13 mouse cellular contexts compared by ENCODE assay signal in genomic region chr9:91354434-91355269, GRCm38 (mm10). TPM values are rescaled to one million over a fixed set of nuclear protein-coding genes. Genes with fewer than 3 reads are reported as not detected.
DNase-seq lines count a peak whose midpoint lies in the region; ATAC-seq and TF ChIP-seq lines count a peak whose summit lies in the region.
"Had no signal": no experiment of that assay in that cellular context is flagged by ENCODE, and none has a peak within 500 bp of the region (broad histone marks: within the 10 kb centered on the region; RNA-seq: fewer than 3 reads in every experiment).

No protein-coding gene starts in this region.

- peak overlapping the region; percentile 41; the same call in 1 of the 2 replicates for H3K4me2 ChIP-seq in embryonic facial prominence, embryonic 12.5 days (replicated peaks)
- peak overlapping the region; percentile 55 for H3K4me2 ChIP-seq in hindbrain, postnatal 0 days (ENCODE audit: low read depth, low read length)
- no peak overlapping the region for H3K4me2 ChIP-seq in lung, postnatal 0 days (replicated peaks; ENCODE audit: low read depth, low read length)

- no peak for TF ChIP-seq POLR2A in testis, adult 2 months (IDR thresholded peaks at IDR 0.05; ENCODE audit: control insufficient read depth, low read depth, low read length)

- no peak for TF ChIP-seq EP300 in lung, postnatal 0 days (IDR thresholded peaks at IDR 0.05)

- H3K36me3 ChIP-seq in testis, adult 2 months (ENCODE audit: control insufficient read depth, insufficient read depth, low read length) = no peaks in the 10 kb centered on the region
- no peaks in the 10 kb centered on the region for H3K36me3 ChIP-seq in embryonic facial prominence, embryonic 12.5 days
- H3K36me3 ChIP-seq in hindbrain, postnatal 0 days (ENCODE audit: insufficient read depth, low read length) = no peaks in the 10 kb centered on the region
- no peaks in the 10 kb centered on the region for H3K36me3 ChIP-seq in lung, postnatal 0 days (ENCODE audit: insufficient read depth, low read length)
- H3K36me3 ChIP-seq: embryonic facial prominence, embryonic 13.5 days had no signal

- no peak overlapping the region for H3K9ac ChIP-seq in embryonic facial prominence, embryonic 12.5 days
- peak overlapping the region; percentile 60 for H3K9ac ChIP-seq in hindbrain, postnatal 0 days (replicated peaks; ENCODE audit: low read length)
- no peak overlapping the region for H3K9ac ChIP-seq in lung, postnatal 0 days (replicated peaks; ENCODE audit: low read depth)
- H3K9ac ChIP-seq: embryonic facial prominence, embryonic 13.5 days had no signal

- peak overlapping the region; percentile 16; the same call in 1 of the 2 replicates for H3K4me3 ChIP-seq in testis, adult 2 months (ENCODE audit: control insufficient read depth, low read depth, low read length)
- no peak overlapping the region for H3K4me3 ChIP-seq in embryonic facial prominence, embryonic 12.5 days
- H3K4me3 ChIP-seq in hindbrain, postnatal 0 days (ENCODE audit: low read length) = peak overlapping the region; percentile 30
- no peak overlapping the region for H3K4me3 ChIP-seq in lung, postnatal 0 days (ENCODE audit: low read depth, low read length)

- no peaks in the 10 kb centered on the region; the same call in 1 of the 2 replicates for H3K27me3 ChIP-seq in testis, adult 2 months (ENCODE audit: control insufficient read depth, insufficient read depth, low read length)
- H3K27me3 ChIP-seq in embryonic facial prominence, embryonic 12.5 days = peaks cover 79% of the 10 kb centered on the region
- H3K27me3 ChIP-seq in hindbrain, postnatal 0 days (ENCODE audit: insufficient read depth, low read length) = no peaks in the 10 kb centered on the region; the same call in 1 of the 2 replicates
- peaks cover 67% of the 10 kb centered on the region for H3K27me3 ChIP-seq in lung, postnatal 0 days (replicated peaks; ENCODE audit: insufficient read depth, low read length)

- no peak for DNase-seq in testis, postnatal 14 days (ENCODE audit: low spot score)
- peak; percentile 53 for DNase-seq in hindbrain, postnatal 0 days (ENCODE audit: low spot score)
- DNase-seq in lung, postnatal 0 days (ENCODE audit: low spot score) = no peak
- DNase-seq in heart, postnatal 25 days (ENCODE audit: low spot score) = no peak

- no peak for ATAC-seq in embryonic facial prominence, embryonic 12.5 days (ENCODE audit: insufficient number of reproducible peaks, insufficient read depth, low FRiP score, low TSS enrichment)
- peak; percentile 6 for ATAC-seq in hindbrain, postnatal 0 days
- no peak for ATAC-seq in megakaryocyte-erythroid progenitor cell, adult 5-6 weeks (replicated peaks; ENCODE audit: low FRiP score, low TSS enrichment, poor library complexity, severe bottlenecking)
- no peak for ATAC-seq in lung, postnatal 0 days
- no peak for ATAC-seq in monocyte, adult 5-6 weeks (replicated peaks; ENCODE audit: insufficient number of reproducible peaks, low FRiP score, low TSS enrichment, poor library complexity, severe bottlenecking)
- ATAC-seq: inflammation-experienced regulatory T-cells, adult 6 months had no signal

- no peak for TF ChIP-seq CTCF in testis, adult 2 months (IDR thresholded peaks at IDR 0.05; ENCODE audit: control insufficient read depth, insufficient read depth, insufficient replicate concordance, low read depth, low read length)
- no peak for TF ChIP-seq CTCF in hindbrain, postnatal 0 days (IDR thresholded peaks at IDR 0.05; ENCODE audit: low read depth)
- TF ChIP-seq CTCF in lung, postnatal 0 days (IDR thresholded peaks at IDR 0.05) = no peak

- H3K9me3 ChIP-seq in embryonic facial prominence, embryonic 12.5 days = no peaks in the 10 kb centered on the region
- H3K9me3 ChIP-seq in hindbrain, postnatal 0 days (ENCODE audit: low read length) = no peaks in the 10 kb centered on the region
- H3K9me3 ChIP-seq in lung, postnatal 0 days (ENCODE audit: low read length) = no peaks in the 10 kb centered on the region
- H3K9me3 ChIP-seq: embryonic facial prominence, embryonic 13.5 days had no signal

- intact Hi-C loops in heart, postnatal 25 days (cut with DNase I) = no loop called here

- 5% methylated on average over 22 of the region's 22 CpGs for WGBS in embryonic facial prominence, embryonic 12.5 days
- 15% methylated on average over 22 of the region's 22 CpGs for WGBS in hindbrain, postnatal 0 days
- 9% methylated on average over 22 of the region's 22 CpGs for WGBS in lung, postnatal 0 days

- H3K4me1 ChIP-seq in testis, adult 2 months (ENCODE audit: control insufficient read depth, insufficient read depth, low read length) = peaks cover 24% of the 10 kb centered on the region
- peaks cover 7% of the 10 kb centered on the region; the same call in 1 of the 2 replicates for H3K4me1 ChIP-seq in embryonic facial prominence, embryonic 12.5 days
- H3K4me1 ChIP-seq in hindbrain, postnatal 0 days (ENCODE audit: insufficient read depth, low read length) = no peaks in the 10 kb centered on the region
- H3K4me1 ChIP-seq in lung, postnatal 0 days (ENCODE audit: insufficient read depth, low read depth, low read length) = no peaks in the 10 kb centered on the region
- H3K4me1 ChIP-seq: embryonic facial prominence, embryonic 13.5 days had no signal

- H3K27ac ChIP-seq in testis, adult 2 months (ENCODE audit: control insufficient read depth, insufficient read depth, low read depth, low read length) = no peak overlapping the region
- no peak overlapping the region for H3K27ac ChIP-seq in embryonic facial prominence, embryonic 12.5 days
- peak overlapping the region; percentile 87 for H3K27ac ChIP-seq in hindbrain, postnatal 0 days
- no peak overlapping the region for H3K27ac ChIP-seq in lung, postnatal 0 days (ENCODE audit: low read length)
- H3K27ac ChIP-seq: embryonic facial prominence, embryonic 13.5 days had no signal

RNA-seq across cellular contexts. Expression of gene Zic4, which starts 7.6 kb away (rescaled TPM):
- 0.12 TPM in 1 of 2 replicates, not detected in the other for polyA plus RNA-seq in testis, adult 2 months (2012; rRNA removed)
- 5.6 and 6.0 TPM in 2 replicates for polyA plus RNA-seq in embryonic facial prominence, embryonic 12.5 days (2016; fragmentation: Nextera tagmentation; extraction: Ambion mirVana)
- total RNA-seq in hindbrain, postnatal 0 days (2014; rRNA removed) = 107 and 144 TPM in 2 replicates
- polyA plus RNA-seq in hindbrain, postnatal 0 days (2015; fragmentation: Nextera tagmentation; extraction: Ambion mirVana) = 51.0 and 58.2 TPM in 2 replicates
- not detected in 2 replicates for total RNA-seq in megakaryocyte-erythroid progenitor cell, adult 5-6 weeks (2014; fragmentation: Nextera tagmentation)
- not detected in 2 replicates for total RNA-seq in megakaryocyte-erythroid progenitor cell, adult 5-6 weeks (2017)
- not detected in 2 replicates for polyA plus RNA-seq in lung, postnatal 0 days (2015; fragmentation: Nextera tagmentation; extraction: Ambion mirVana)
- not detected in 3 replicates for total RNA-seq in monocyte, adult 5-6 weeks (2017)
- total RNA-seq in heart, postnatal 25 days (2021) = not detected
- polyA plus RNA-seq: gonadal fat pad, adult 2 months; inflammation-experienced regulatory T-cells, adult 6 months; lung, embryonic 16.5 days; thymus, postnatal 0 days had no signal

RNA-seq across cellular contexts. Expression of gene Zic1, which starts 11.0 kb away (rescaled TPM):
- polyA plus RNA-seq in testis, adult 2 months (2012; rRNA removed) = 0.28 and 0.86 TPM in 2 replicates
- 2.1 TPM in 2 replicates for polyA plus RNA-seq in embryonic facial prominence, embryonic 12.5 days (2016; fragmentation: Nextera tagmentation; extraction: Ambion mirVana)
- 281 and 342 TPM in 2 replicates for total RNA-seq in hindbrain, postnatal 0 days (2014; rRNA removed)
- 19.7 and 21.5 TPM in 2 replicates for polyA plus RNA-seq in hindbrain, postnatal 0 days (2015; fragmentation: Nextera tagmentation; extraction: Ambion mirVana)
- not detected in 2 replicates for total RNA-seq in megakaryocyte-erythroid progenitor cell, adult 5-6 weeks (2014; fragmentation: Nextera tagmentation)
- total RNA-seq in megakaryocyte-erythroid progenitor cell, adult 5-6 weeks (2017) = not detected in 2 replicates
- polyA plus RNA-seq in lung, postnatal 0 days (2015; fragmentation: Nextera tagmentation; extraction: Ambion mirVana) = not detected in 2 replicates
- total RNA-seq in monocyte, adult 5-6 weeks (2017) = not detected in 3 replicates
- total RNA-seq in heart, postnatal 25 days (2021) = not detected
- polyA plus RNA-seq: gonadal fat pad, adult 2 months; inflammation-experienced regulatory T-cells, adult 6 months; lung, embryonic 16.5 days; thymus, postnatal 0 days had no signal

Comparison
In these comparisons a context has a peak if more than half of its experiments do, and no peak if none do; other contexts are left out.
1. H3K4me3 ChIP-seq: peak in testis, adult 2 months (single experiment) and hindbrain, postnatal 0 days (single experiment); none in embryonic facial prominence, embryonic 12.5 days (single experiment) and lung, postnatal 0 days (single experiment).
2. RNA of gene Zic4, which starts 7.6 kb away (total RNA-seq): 107 to 144 TPM in hindbrain, postnatal 0 days; not detected in megakaryocyte-erythroid progenitor cell, adult 5-6 weeks, not detected in monocyte, adult 5-6 weeks and not detected in heart, postnatal 25 days; every median in the first group is over 100 times any median in the second.
3. RNA of gene Zic1, which starts 11.0 kb away (total RNA-seq): 281 to 342 TPM in hindbrain, postnatal 0 days; not detected in heart, postnatal 25 days, not detected in megakaryocyte-erythroid progenitor cell, adult 5-6 weeks and not detected in monocyte, adult 5-6 weeks; every median in the first group is over 100 times any median in the second.